In genomic region chr9:119478345-119478744, GRCm38 (mm10) we compare ENCODE assay signal across 14 mouse cellular contexts. TPM values are rescaled to one million over a fixed set of nuclear protein-coding genes. Genes with fewer than 3 reads are reported as not detected.
A peak's percentile ranks its signal among the peaks of the same experiment; 100 is the strongest.
DNase-seq lines count a peak whose midpoint lies in the region; ATAC-seq lines count a peak whose summit lies in the region.
"Had no signal": no experiment of that assay in that cellular context is flagged by ENCODE, and none has a peak within 500 bp of the region (broad histone marks: within the 10 kb centered on the region; RNA-seq: fewer than 3 reads in every experiment).

No protein-coding gene starts in this region.

- no peak for ATAC-seq in cerebellum, adult (ENCODE audit: insufficient number of reproducible peaks, low FRiP score, low TSS enrichment)
- ATAC-seq in heart, embryonic 11.5 days (replicated peaks; ENCODE audit: insufficient number of reproducible peaks, low FRiP score, low TSS enrichment) = no peak
- ATAC-seq in kidney, embryonic 16.5 days (ENCODE audit: low FRiP score, low TSS enrichment) = no peak
- ATAC-seq: intestine, embryonic 15.5 days had no signal

- no peak overlapping the region for H3K4me3 ChIP-seq in heart, embryonic 11.5 days (ENCODE audit: low read depth, low read length)
- no peak overlapping the region for H3K4me3 ChIP-seq in kidney, embryonic 16.5 days (ENCODE audit: low read length)
- H3K4me3 ChIP-seq: embryonic facial prominence, embryonic 13.5 days; intestine, embryonic 15.5 days; limb, embryonic 13.5 days had no signal

- no peak overlapping the region for H3K9ac ChIP-seq in heart, embryonic 11.5 days (ENCODE audit: low read depth, low read length)
- H3K9ac ChIP-seq in kidney, embryonic 16.5 days (replicated peaks; ENCODE audit: low read length) = no peak overlapping the region
- H3K9ac ChIP-seq: embryonic facial prominence, embryonic 13.5 days; intestine, embryonic 15.5 days had no signal

- no peak overlapping the region for H3K4me2 ChIP-seq in heart, embryonic 11.5 days
- no peak overlapping the region for H3K4me2 ChIP-seq in kidney, embryonic 16.5 days (replicated peaks; ENCODE audit: low read depth, low read length)
- H3K4me2 ChIP-seq: embryonic facial prominence, embryonic 13.5 days; intestine, embryonic 15.5 days; limb, embryonic 13.5 days had no signal

- no peak overlapping the region for H3K27ac ChIP-seq in heart, embryonic 11.5 days (ENCODE audit: low read depth, low read length)
- no peak overlapping the region for H3K27ac ChIP-seq in kidney, embryonic 16.5 days (ENCODE audit: low read length)
- H3K27ac ChIP-seq: embryonic facial prominence, embryonic 13.5 days; intestine, embryonic 15.5 days; limb, embryonic 13.5 days had no signal

- no peaks in the 10 kb centered on the region for H3K36me3 ChIP-seq in heart, embryonic 11.5 days (ENCODE audit: control insufficient read depth, insufficient read depth, low read length)
- no peaks in the 10 kb centered on the region for H3K36me3 ChIP-seq in kidney, embryonic 16.5 days (ENCODE audit: insufficient read depth, low read length)
- H3K36me3 ChIP-seq: embryonic facial prominence, embryonic 13.5 days; intestine, embryonic 15.5 days; limb, embryonic 13.5 days had no signal

- H3K4me1 ChIP-seq in heart, embryonic 11.5 days (ENCODE audit: control insufficient read depth, insufficient read depth, low read length) = peaks cover 37% of the 10 kb centered on the region
- peaks cover 14% of the 10 kb centered on the region for H3K4me1 ChIP-seq in kidney, embryonic 16.5 days (ENCODE audit: insufficient read depth, low read length)
- H3K4me1 ChIP-seq: embryonic facial prominence, embryonic 13.5 days; intestine, embryonic 15.5 days; limb, embryonic 13.5 days had no signal

- peak; percentile 16 for DNase-seq in cerebellum, adult 11-12 months
- peak; percentile 95 for DNase-seq in heart, adult 11 months
- DNase-seq in kidney, adult 9 months = peak; percentile 52
- DNase-seq in kidney, postnatal 10 days = peak; percentile 21
- no peak for DNase-seq in frontal cortex, postnatal 36 days (ENCODE audit: low spot score in 2 of 2)
- DNase-seq: adrenal gland, postnatal 25 days; layer of hippocampus, postnatal 36 days; lung, adult 2 months had no signal

- no peaks in the 10 kb centered on the region for H3K9me3 ChIP-seq in heart, embryonic 11.5 days (replicated peaks; ENCODE audit: control insufficient read depth, low read length)
- H3K9me3 ChIP-seq in kidney, embryonic 16.5 days (ENCODE audit: low read length) = no peaks in the 10 kb centered on the region
- H3K9me3 ChIP-seq: embryonic facial prominence, embryonic 13.5 days; intestine, embryonic 15.5 days; limb, embryonic 13.5 days had no signal

- peaks cover 8% of the 10 kb centered on the region; the same call in 1 of the 2 replicates for H3K27me3 ChIP-seq in heart, embryonic 11.5 days (ENCODE audit: control insufficient read depth, insufficient read depth, low read length)
- H3K27me3 ChIP-seq in kidney, embryonic 16.5 days (ENCODE audit: insufficient read depth, low read length) = no peaks in the 10 kb centered on the region
- H3K27me3 ChIP-seq: embryonic facial prominence, embryonic 13.5 days; intestine, embryonic 15.5 days; limb, embryonic 13.5 days had no signal

- WGBS in heart, embryonic 11.5 days (ENCODE audit: insufficient replicate concordance) = 83% methylated on average over 11 of the region's 11 CpGs
- WGBS in kidney, embryonic 16.5 days = 74% methylated on average over 11 of the region's 11 CpGs

RNA-seq across cellular contexts. Expression of gene Exog, which starts 33.6 kb away (rescaled TPM):
- polyA plus RNA-seq in heart, embryonic 11.5 days (2014; fragmentation: Nextera tagmentation; extraction: Ambion mirVana) = 19.4 and 20.2 TPM in 2 replicates
- 24.8 and 27.9 TPM in 2 replicates for polyA plus RNA-seq in kidney, embryonic 16.5 days (2015; fragmentation: Nextera tagmentation; extraction: Ambion mirVana)

Comparison
In these comparisons a context has a peak if more than half of its experiments do, and no peak if none do; other contexts are left out.
1. DNase-seq: peak in cerebellum, adult 11-12 months (single experiment), heart, adult 11 months (single experiment), kidney, adult 9 months (single experiment) and kidney, postnatal 10 days (single experiment); none in frontal cortex, postnatal 36 days (0 of 2).